8 mouse cellular contexts compared by ENCODE assay signal in the genomic region with DNA sequence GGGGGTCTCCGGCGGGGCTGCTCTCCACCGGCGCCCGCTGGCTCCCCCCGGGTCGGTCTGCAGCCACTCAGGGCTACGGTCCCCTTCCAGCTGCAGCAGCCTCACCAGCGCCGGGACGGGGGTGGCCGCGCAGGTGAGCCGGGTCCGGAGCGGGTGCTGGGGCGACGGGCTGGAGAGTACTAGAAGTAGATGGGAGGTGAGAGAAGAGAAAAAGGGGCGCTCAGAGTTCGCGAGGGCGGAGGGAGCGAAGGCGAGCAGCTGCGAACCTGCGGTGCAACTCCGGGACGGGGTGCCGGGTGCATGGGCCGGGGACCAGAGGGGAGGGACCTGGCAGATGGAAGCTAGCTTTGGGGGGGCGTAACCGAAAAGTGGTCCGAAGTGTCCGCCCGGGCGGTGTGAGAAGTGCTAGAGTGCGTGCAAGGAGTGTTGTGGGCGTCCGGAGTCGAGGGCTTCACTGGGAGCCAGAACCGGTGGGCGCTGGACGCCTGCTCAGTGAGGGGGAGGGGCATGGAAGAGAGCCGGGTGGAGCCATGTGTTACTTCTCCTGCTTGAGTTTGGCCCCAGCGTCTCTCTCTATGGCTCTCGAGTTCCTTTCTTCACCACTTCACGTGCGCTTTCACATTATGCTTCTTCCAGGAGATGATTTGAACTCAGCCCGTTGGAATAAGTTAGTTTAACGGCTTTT. TPM values are rescaled to one million over a fixed set of nuclear protein-coding genes. Genes with fewer than 3 reads are reported as not detected.
A peak's percentile ranks its signal among the peaks of the same experiment; 100 is the strongest.
DNase-seq lines count a peak whose midpoint lies in the region; ATAC-seq and TF ChIP-seq lines count a peak whose summit lies in the region.

No protein-coding gene starts in this region.

- no peak for ATAC-seq in G1E (ENCODE audit: extremely low read depth, insufficient number of reproducible peaks, low FRiP score, poor library complexity, severe bottlenecking)
- peak; percentile 87 for ATAC-seq in hindbrain, embryonic 13.5 days (ENCODE audit: low FRiP score)
- ATAC-seq in megakaryocyte-erythroid progenitor cell, adult 5-6 weeks (replicated peaks; ENCODE audit: low FRiP score, low TSS enrichment, poor library complexity, severe bottlenecking): peak; percentile 15; the same call in 1 of the 2 replicates

- peak overlapping the region; percentile 90 for H3K4me3 ChIP-seq in G1E (ENCODE audit: low read depth, low read length)
- peak overlapping the region; percentile 86 for H3K4me3 ChIP-seq in hindbrain, embryonic 13.5 days

- H3K9me3 ChIP-seq in G1E (replicated peaks): no peaks in the 10 kb centered on the region
- no peaks in the 10 kb centered on the region for H3K9me3 ChIP-seq in hindbrain, embryonic 13.5 days

- no peak for TF ChIP-seq CTCF in G1E (IDR thresholded peaks at IDR 0.05; ENCODE audit: low read depth, low read length)
- no peak for TF ChIP-seq CTCF in brain, embryonic 14.5 days (IDR thresholded peaks at IDR 0.05; ENCODE audit: borderline replicate concordance, extremely low read depth, insufficient read depth, insufficient read length)

- TF ChIP-seq POLR2A in brain, embryonic 14.5 days (IDR thresholded peaks at IDR 0.05; ENCODE audit: borderline replicate concordance, extremely low read depth, insufficient read depth, insufficient read length, poor library complexity, severe bottlenecking): no peak

- peak overlapping the region; percentile 80 for H3K9ac ChIP-seq in hindbrain, embryonic 13.5 days

- intact Hi-C loops in left cerebral cortex, postnatal 4 days (cut with DNase I): no loop called here

- DNase-seq in G1E (ENCODE audit: low spot score): peak; percentile 46
- peak; percentile 64 for DNase-seq in brain, embryonic 14.5 days (ENCODE audit: low read depth)
- DNase-seq in gastrocnemius, adult 18-20 months (ENCODE audit: low spot score): peak; percentile 55
- DNase-seq in left cerebral cortex, postnatal 4 days: peak; percentile 53
- peak; percentile 37 for DNase-seq in right cerebral cortex, postnatal 14 days
- DNase-seq in urinary bladder, postnatal 4 days (ENCODE audit: low spot score in 2 of 2): peak; percentile 59 to 68

- no peak overlapping the region for H3K27ac ChIP-seq in hindbrain, embryonic 13.5 days

- H3K4me2 ChIP-seq in hindbrain, embryonic 13.5 days: peak overlapping the region; percentile 95

- peaks cover 24% of the 10 kb centered on the region for H3K36me3 ChIP-seq in G1E (replicated peaks)
- H3K36me3 ChIP-seq in hindbrain, embryonic 13.5 days: no peaks in the 10 kb centered on the region

- H3K4me1 ChIP-seq in G1E (ENCODE audit: insufficient read depth, low read depth, low read length): peaks cover 83% of the 10 kb centered on the region
- H3K4me1 ChIP-seq in hindbrain, embryonic 13.5 days (replicated peaks): peaks cover 33% of the 10 kb centered on the region

- no peaks in the 10 kb centered on the region for H3K27me3 ChIP-seq in G1E (ENCODE audit: insufficient read depth, low read length)
- peaks cover 12% of the 10 kb centered on the region for H3K27me3 ChIP-seq in hindbrain, embryonic 13.5 days

- WGBS in hindbrain, embryonic 13.5 days: under 1% methylated on average over 49 of the region's 50 CpGs

RNA-seq across cellular contexts. Expression of a gene that starts 0.5 kb away (rescaled TPM):
- total RNA-seq in G1E (2014; fragmentation: Nextera tagmentation) (65.4 and 105 TPM in 2 replicates), G1E (2017) (30.9 and 36.9 TPM in 2 replicates)
- polyA plus RNA-seq in G1E (2012): 159 and 170 TPM in 2 replicates
- polyA plus RNA-seq in brain, embryonic 14.5 days (2012; rRNA removed): 9.9 and 14.4 TPM in 2 replicates
- total RNA-seq in gastrocnemius, adult 18-20 months (2021): 1 to 10 TPM; 1.6 to 2.6 TPM
- 3.5 TPM in 2 replicates for polyA plus RNA-seq in hindbrain, embryonic 13.5 days (2015; fragmentation: Nextera tagmentation; extraction: Ambion mirVana)
- 1 to 10 TPM; 4.5 to 4.8 TPM for total RNA-seq in left cerebral cortex, postnatal 4 days (2021)
- 68.2 and 71.9 TPM in 2 replicates for total RNA-seq in megakaryocyte-erythroid progenitor cell, adult 5-6 weeks (2014; fragmentation: Nextera tagmentation)
- 49.9 and 50.2 TPM in 2 replicates for total RNA-seq in megakaryocyte-erythroid progenitor cell, adult 5-6 weeks (2017)

RNA-seq across cellular contexts. Expression of a gene that starts 27.2 kb away (rescaled TPM):
- total RNA-seq in G1E (2014; fragmentation: Nextera tagmentation): 144 and 154 TPM in 2 replicates
- 63.5 and 66.5 TPM in 2 replicates for total RNA-seq in G1E (2017)
- polyA plus RNA-seq in G1E (2012): 33.6 and 36.2 TPM in 2 replicates
- polyA plus RNA-seq in brain, embryonic 14.5 days (2012; rRNA removed): 48.5 and 50.9 TPM in 2 replicates
- total RNA-seq in gastrocnemius, adult 18-20 months (2021): 10 to 100 TPM; 19.7 to 23.9 TPM
- 59.8 and 61.0 TPM in 2 replicates for polyA plus RNA-seq in hindbrain, embryonic 13.5 days (2015; fragmentation: Nextera tagmentation; extraction: Ambion mirVana)
- total RNA-seq in left cerebral cortex, postnatal 4 days (2021): 10 to 100 TPM; 70.2 to 72.0 TPM
- 62.2 and 67.6 TPM in 2 replicates for total RNA-seq in megakaryocyte-erythroid progenitor cell, adult 5-6 weeks (2014; fragmentation: Nextera tagmentation)
- total RNA-seq in megakaryocyte-erythroid progenitor cell, adult 5-6 weeks (2017): 60.5 and 78.9 TPM in 2 replicates

RNA-seq across cellular contexts. Expression of a gene that starts 47.2 kb away (rescaled TPM):
- total RNA-seq in G1E (2014; fragmentation: Nextera tagmentation) (37.5 and 37.8 TPM in 2 replicates), G1E (2017) (50.6 and 53.1 TPM in 2 replicates)
- 4.1 and 4.5 TPM in 2 replicates for polyA plus RNA-seq in G1E (2012)
- polyA plus RNA-seq in brain, embryonic 14.5 days (2012; rRNA removed): 116 and 157 TPM in 2 replicates
- 10 to 100 TPM; 43.9 to 44.1 TPM for total RNA-seq in gastrocnemius, adult 18-20 months (2021)
- 133 and 135 TPM in 2 replicates for polyA plus RNA-seq in hindbrain, embryonic 13.5 days (2015; fragmentation: Nextera tagmentation; extraction: Ambion mirVana)
- total RNA-seq in left cerebral cortex, postnatal 4 days (2021): 10 to 100 TPM; 85.9 to 87.2 TPM
- 30.6 and 84.7 TPM in 2 replicates for total RNA-seq in megakaryocyte-erythroid progenitor cell, adult 5-6 weeks (2014; fragmentation: Nextera tagmentation)
- total RNA-seq in megakaryocyte-erythroid progenitor cell, adult 5-6 weeks (2017): 29.3 and 54.5 TPM in 2 replicates

Comparison
In these comparisons a context has a peak if more than half of its experiments do, and no peak if none do; other contexts are left out.
1. RNA of a gene that starts 0.5 kb away (total RNA-seq): 30.9 to 105 TPM in G1E and 49.9 to 71.9 TPM in megakaryocyte-erythroid progenitor cell, adult 5-6 weeks; 4.5 to 4.8 TPM in left cerebral cortex, postnatal 4 days and 1.6 to 2.6 TPM in gastrocnemius, adult 18-20 months; every median in the first group is over 4 times any median in the second.
2. Peak in every context shown above with its lines, with median percentiles within 50 percentile points of each other: DNase-seq.